Mouse (Mus musculus) stomach, postnatal 0 days (tissue): ENCODE data around the gene Sqstm1.

Experiments
- CTCF ChIP-seq: IDR thresholded peaks from 2 replicates; pipeline ENCODE4 v1.5.1; 2016; ENCODE audit warnings: antibody characterized with exemption, low read depth, mild to moderate bottlenecking, moderate library complexity
- EP300 ChIP-seq: optimal IDR thresholded peaks from 2 replicates; pipeline ENCODE3; 2016; ENCODE audit warnings: antibody characterized with exemption

GRCm38 (mm10) chr11:50162338-50163050, 48.1 kb downstream of the Sqstm1 start:
- TF ChIP-seq CTCF (no peak), EP300 (no peak)
